Mouse (Mus musculus) testis, adult 2 months (tissue): ENCODE measurements around the gene Brpf1. TPM values are rescaled to one million over a fixed set of nuclear protein-coding genes. Genes with fewer than 3 reads are reported as not detected.

Experiments used
- H3K27ac ChIP-seq: fragments of 200-500 bp; 2 replicates; pipeline ENCODE4 v1.5.1; 2012; ENCODE audit warnings: low read depth, low read length; ENCODE audit not compliant: control insufficient read depth, insufficient read depth
- H3K27me3 ChIP-seq: fragments of 200-500 bp; 2 replicates; pipeline ENCODE4 v1.6.1; 2012; ENCODE audit warnings: mild to moderate bottlenecking, low read length, moderate library complexity; ENCODE audit not compliant: control insufficient read depth, insufficient read depth
- H3K36me3 ChIP-seq: fragments of 200-500 bp; 2 replicates; pipeline ENCODE4 v1.6.1; 2012; ENCODE audit warnings: mild to moderate bottlenecking, low read length; ENCODE audit not compliant: control insufficient read depth, insufficient read depth
- H3K4me1 ChIP-seq: fragments of 200-500 bp; 2 replicates; pipeline ENCODE4 v1.6.1; 2012; ENCODE audit warnings: low read length; ENCODE audit not compliant: control insufficient read depth, insufficient read depth
- H3K4me3 ChIP-seq: fragments of 200-500 bp; 2 replicates; pipeline ENCODE4 v1.5.1; 2012; ENCODE audit warnings: low read depth, mild to moderate bottlenecking, low read length, moderate library complexity, mixed read lengths; ENCODE audit not compliant: control insufficient read depth
- CTCF ChIP-seq: fragments of 200-500 bp; IDR thresholded peaks from 2 replicates; pipeline ENCODE4 v1.5.1; 2012; ENCODE audit warnings: low read depth, mild to moderate bottlenecking, inconsistent platforms, low read length, moderate library complexity; ENCODE audit not compliant: control insufficient read depth, insufficient read depth, insufficient replicate concordance
- POLR2A ChIP-seq: fragments of 200-500 bp; IDR thresholded peaks from 2 replicates; pipeline ENCODE4 v1.6.1; 2012; ENCODE audit warnings: low read depth, mild to moderate bottlenecking, inconsistent platforms, low read length, moderate library complexity; ENCODE audit not compliant: control insufficient read depth
- polyA plus RNA-seq: library from polyadenylated mRNA; depleted of rRNA; stranded (reverse); fragments of >200 nt; gene quantifications from 2 replicates; pipeline ENCODE4 v1.2.3, GENCODE M21; 2012

Brpf1 gene
- polyA plus RNA-seq, 1 experiment = 11.7 TPM

- Histone ChIP-seq H3K4me3 (no peak overlapping the region), H3K27me3 (no peaks in the 10 kb centered on the region), H3K27ac (no peak overlapping the region), H3K4me1 (no peaks in the 10 kb centered on the region), H3K36me3 (no peaks in the 10 kb centered on the region)
- TF ChIP-seq CTCF (no peak), POLR2A (no peak)
Observed at GRCm38 (mm10) chr6:113353696-113354095, 46.8 kb downstream of the Brpf1 start.

- no peaks in the 10 kb centered on the region for H3K4me1 ChIP-seq
- no peak overlapping the region for H3K4me3 ChIP-seq
- H3K36me3 ChIP-seq = no peaks in the 10 kb centered on the region
- no peak overlapping the region for H3K27ac ChIP-seq
- no peak for TF ChIP-seq POLR2A
- no peak for TF ChIP-seq CTCF
- H3K27me3 ChIP-seq = no peaks in the 10 kb centered on the region
Observed at GRCm38 (mm10) chr6:113361476-113361875, 54.5 kb downstream of the Brpf1 start.

GRCm38 (mm10) chr6:113362241-113362640 lies 55.3 kb downstream of the Brpf1 start:
- Histone ChIP-seq H3K4me1 (no peaks in the 10 kb centered on the region), H3K36me3 (no peaks in the 10 kb centered on the region; the same call in 1 of the 2 replicates), H3K27me3 (no peaks in the 10 kb centered on the region), H3K4me3 (no peak overlapping the region), H3K27ac (no peak overlapping the region)
- TF ChIP-seq POLR2A = no peak
- TF ChIP-seq CTCF = no peak

GRCm38 (mm10) chr6:113364518-113365135 lies 57.7 kb downstream of the Brpf1 start:
- H3K27ac ChIP-seq = no peak overlapping the region
- no peak overlapping the region for H3K4me3 ChIP-seq
- TF ChIP-seq POLR2A (no peak), CTCF (no peak)
- H3K4me1 ChIP-seq = no peaks in the 10 kb centered on the region
- peaks cover 2% of the 10 kb centered on the region for H3K36me3 ChIP-seq
- H3K27me3 ChIP-seq = no peaks in the 10 kb centered on the region

GRCm38 (mm10) chr6:113366639-113367038 lies 59.7 kb downstream of the Brpf1 start:
- Histone ChIP-seq H3K27ac (no peak overlapping the region), H3K4me3 (no peak overlapping the region), H3K36me3 (peaks cover 3% of the 10 kb centered on the region), H3K4me1 (no peaks in the 10 kb centered on the region), H3K27me3 (no peaks in the 10 kb centered on the region)
- TF ChIP-seq POLR2A = no peak
- TF ChIP-seq CTCF = no peak

GRCm38 (mm10) chr6:113367574-113367973 lies 60.6 kb downstream of the Brpf1 start:
- H3K27ac ChIP-seq = no peak overlapping the region
- H3K27me3 ChIP-seq = no peaks in the 10 kb centered on the region
- no peaks in the 10 kb centered on the region for H3K4me1 ChIP-seq
- no peak overlapping the region for H3K4me3 ChIP-seq
- peaks cover 6% of the 10 kb centered on the region for H3K36me3 ChIP-seq
- no peak for TF ChIP-seq POLR2A
- no peak for TF ChIP-seq CTCF

- TF ChIP-seq POLR2A (no peak), CTCF (no peak)
- no peaks in the 10 kb centered on the region for H3K27me3 ChIP-seq
- no peak overlapping the region for H3K4me3 ChIP-seq
- no peaks in the 10 kb centered on the region for H3K4me1 ChIP-seq
- no peak overlapping the region for H3K27ac ChIP-seq
- peaks cover 6% of the 10 kb centered on the region for H3K36me3 ChIP-seq
Observed at GRCm38 (mm10) chr6:113368124-113368523, 61.2 kb downstream of the Brpf1 start.

- TF ChIP-seq POLR2A = no peak
- TF ChIP-seq CTCF = no peak
- H3K27me3 ChIP-seq = no peaks in the 10 kb centered on the region
- H3K36me3 ChIP-seq = peaks cover 10% of the 10 kb centered on the region
- H3K4me1 ChIP-seq = no peaks in the 10 kb centered on the region
- H3K27ac ChIP-seq = no peak overlapping the region
- no peak overlapping the region for H3K4me3 ChIP-seq
Observed at GRCm38 (mm10) chr6:113368577-113368976, 61.6 kb downstream of the Brpf1 start.
